Mouse (Mus musculus) forebrain, embryonic 10.5 days (tissue): ENCODE measurements around the gene Wiz. TPM values are rescaled to one million over a fixed set of nuclear protein-coding genes. Genes with fewer than 3 reads are reported as not detected.

Experiments
- microRNA-seq: library from miRNA; unstranded; fragments of <30 nt; microRNA quantifications from one replicate; pipeline ENCODE4, GENCODE M21; 2017
- polyA plus RNA-seq: library from polyadenylated mRNA; unstranded; fragments of >200 nt; fragmentation: Nextera tagmentation; extraction: Ambion mirVana; gene quantifications from 2 replicates; pipeline ENCODE4 v1.2.1, GENCODE M21; 2016

The Wiz gene
- polyA plus RNA-seq, 1 experiment from 2014 or later, result 25.9 TPM

Small RNA genes within 50 kb of the gene (microRNA-seq; reads per million reads assigned to microRNA genes)
- gene Gm22201, result not detected

Other genes starting within 250 kb of the Wiz start
- gene Notch3, start 222.6 kb downstream of the Wiz start, polyA plus RNA-seq, result 24.4 and 25.7 TPM in 2 replicates
- 0.09 and 0.20 TPM in 2 replicates for gene Ephx3, start 199.9 kb downstream of the Wiz start, polyA plus RNA-seq
- gene Brd4, start 104.7 kb downstream of the Wiz start, polyA plus RNA-seq, result 112 and 113 TPM in 2 replicates
- gene Akap8, start 68.2 kb downstream of the Wiz start, polyA plus RNA-seq, result 144 and 147 TPM in 2 replicates
- gene Akap8l, start 38.8 kb downstream of the Wiz start, polyA plus RNA-seq, result 79.0 and 79.9 TPM in 2 replicates
- 0.50 and 0.52 TPM in 2 replicates for gene Rasal3, start 14.1 kb upstream of the Wiz start, polyA plus RNA-seq
- gene Pglyrp2, start 34.7 kb upstream of the Wiz start, polyA plus RNA-seq, result 0.07 TPM in 1 of 2 replicates, not detected in the other
- gene Cyp4f39, start 63.3 kb upstream of the Wiz start, polyA plus RNA-seq, result 0.46 TPM in 1 of 2 replicates, not detected in the other
- gene Cyp4f17, start 116.6 kb upstream of the Wiz start, polyA plus RNA-seq, result 7.0 and 7.5 TPM in 2 replicates
- 10.7 and 14.1 TPM in 2 replicates for gene Cyp4f16, start 147.1 kb upstream of the Wiz start, polyA plus RNA-seq
- gene Cyp4f37, start 231.9 kb upstream of the Wiz start, polyA plus RNA-seq, result not detected in 2 replicates